Mouse (Mus musculus) testis, adult 2 months (tissue): ENCODE results near the gene Pde4dip.

Experiments used
- CTCF ChIP-seq: fragments of 200-500 bp; IDR thresholded peaks from 2 replicates; pipeline ENCODE4 v1.5.1; 2012; ENCODE audit warnings: low read depth, mild to moderate bottlenecking, inconsistent platforms, low read length, moderate library complexity; ENCODE audit not compliant: control insufficient read depth, insufficient read depth, insufficient replicate concordance
- POLR2A ChIP-seq: fragments of 200-500 bp; IDR thresholded peaks from 2 replicates; pipeline ENCODE4 v1.6.1; 2012; ENCODE audit warnings: low read depth, mild to moderate bottlenecking, inconsistent platforms, low read length, moderate library complexity; ENCODE audit not compliant: control insufficient read depth

DNA sequence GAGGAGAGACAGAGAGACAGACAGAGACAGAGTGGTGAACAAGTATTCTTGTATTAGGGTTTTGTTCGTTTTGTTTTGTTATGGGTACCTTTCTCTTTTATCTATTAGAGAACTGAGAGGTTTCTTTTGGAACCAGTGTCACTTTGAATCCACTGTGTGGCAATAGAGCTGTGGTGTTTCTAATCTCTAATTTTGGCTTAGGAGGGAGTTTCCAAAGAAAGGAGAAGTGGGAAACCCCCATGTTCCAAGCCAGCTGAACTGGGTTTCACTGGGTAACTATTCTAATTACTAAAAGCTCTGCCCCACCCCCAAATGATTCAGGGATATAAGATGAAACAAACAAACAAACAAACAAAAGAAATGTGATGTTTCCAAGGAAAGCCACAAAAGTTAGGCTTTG lies 113.6 kb downstream of the Pde4dip start:
- TF ChIP-seq CTCF (no peak), POLR2A (no peak)
